Mouse (Mus musculus) thymus, postnatal 10 days (tissue): ENCODE measurements at regions not wholly inside any gene's neighbourhood (a gene's known extent, or its start where the extent isn't known, plus 50 kb on each side); places are given as distances from the start of the nearest gene placed in this dataset.

Experiments
- DNase-seq, 2 experiments: peaks; one replicate each; pipeline ENCODE4 v3.0.0; 2021; ENCODE audit warnings: low spot score in 2 of 2

GRCm38 (mm10) chr10:68606848-68607247, 65.2 kb upstream of the Cabcoco1 start:
- no peak for DNase-seq

- DNase-seq, result no peak
These were observed 70.2 kb upstream of the Cabcoco1 start for GRCm38 (mm10) chr10:68611906-68612305.

GRCm38 (mm10) chr10:68612727-68613126, 71.0 kb upstream of the Cabcoco1 start:
- DNase-seq, result no peak

GRCm38 (mm10) chr10:68623786-68624185, 82.1 kb upstream of the Cabcoco1 start:
- no peak for DNase-seq

GRCm38 (mm10) chr10:68625329-68625728, 83.6 kb upstream of the Cabcoco1 start:
- DNase-seq, result no peak

GRCm38 (mm10) chr10:68625752-68626151, 84.1 kb upstream of the Cabcoco1 start:
- no peak for DNase-seq

GRCm38 (mm10) chr10:68629486-68629885, 87.8 kb upstream of the Cabcoco1 start:
- DNase-seq, result no peak

- DNase-seq, result no peak
These were observed 90.3 kb upstream of the Tmem26 start for GRCm38 (mm10) chr10:68633180-68633579.

GRCm38 (mm10) chr10:68652700-68653099, 70.7 kb upstream of the Tmem26 start:
- DNase-seq, result no peak

GRCm38 (mm10) chr10:68655491-68655890, 68.0 kb upstream of the Tmem26 start:
- DNase-seq, result no peak

GRCm38 (mm10) chr10:68666094-68666493, 57.4 kb upstream of the Tmem26 start:
- DNase-seq, result no peak

GRCm38 (mm10) chr10:68669330-68669729, 54.1 kb upstream of the Tmem26 start:
- no peak for DNase-seq

GRCm38 (mm10) chr10:68669992-68670391, 53.5 kb upstream of the Tmem26 start:
- DNase-seq, result no peak

- DNase-seq, result no peak
These were observed 51.2 kb upstream of the Tmem26 start for GRCm38 (mm10) chr10:68672291-68672690.

- peak in 1 of 2 experiments; percentile 3 for DNase-seq
These were observed 50.2 kb upstream of the Tmem26 start for GRCm38 (mm10) chr10:68673102-68673872.
